Mouse (Mus musculus) heart, adult 18-20 months (tissue): ENCODE results near the gene Gabbr2. TPM values are rescaled to one million over a fixed set of nuclear protein-coding genes. Genes with fewer than 3 reads are reported as not detected.

Experiments used
- total RNA-seq, 2 experiments: library from RNA; stranded (reverse); gene quantifications; 2 replicates each; pipeline ENCODE4 v1.2.3; 2021

Gabbr2 gene
- total RNA-seq, 2 experiments from 2014 or later, result not detected

Other genes starting within 250 kb of the Gabbr2 start
- gene Anks6, start 65.6 kb upstream of the Gabbr2 start, total RNA-seq, result 1 to 10 TPM; 2.3 to 3.0 TPM
- gene Galnt12, start 100.0 kb upstream of the Gabbr2 start, total RNA-seq, result under 1 TPM; 0.30 to 0.57 TPM
- 10 to 100 TPM; 50.7 to 61.5 TPM for gene Col15a1, start 216.3 kb upstream of the Gabbr2 start, total RNA-seq